Mouse (Mus musculus) forebrain, embryonic 16.5 days (tissue): ENCODE data around the gene Adck1. TPM values are rescaled to one million over a fixed set of nuclear protein-coding genes. Genes with fewer than 3 reads are reported as not detected.
"Not testable (repeated sequence)": the region's sequence is repeated elsewhere in the genome, so short reads cannot be mapped to it uniquely, and the experiment has no call there.

Experiments used
- ATAC-seq: fragments of 200-750 bp; cut with Nextera tagmentation; 2 replicates; pipeline ENCODE4 v1.8.0; 2017; ENCODE audit warnings: mild to moderate bottlenecking, moderate library complexity
- H3K27ac ChIP-seq: fragments of 300-500 bp; sonication (generic); 2 replicates; pipeline ENCODE4 v1.5.1; 2014; ENCODE audit warnings: low read length, control low read depth
- H3K27me3 ChIP-seq: fragments of 300-500 bp; sonication (generic); replicated peaks from 2 replicates; pipeline ENCODE4 v1.6.1; 2014; ENCODE audit warnings: low read length; ENCODE audit not compliant: control insufficient read depth, insufficient read depth
- H3K36me3 ChIP-seq: fragments of 300-500 bp; sonication (generic); 2 replicates; pipeline ENCODE4 v1.6.1; 2014; ENCODE audit not compliant: control insufficient read depth, insufficient read depth
- H3K4me1 ChIP-seq: fragments of 300-500 bp; sonication (generic); replicated peaks from 2 replicates; pipeline ENCODE4 v1.6.1; 2014; ENCODE audit warnings: low read length; ENCODE audit not compliant: control insufficient read depth, insufficient read depth
- H3K4me2 ChIP-seq: fragments of 300-500 bp; sonication (generic); 2 replicates; pipeline ENCODE4 v1.6.1; 2014; ENCODE audit warnings: mild to moderate bottlenecking, low read length, control low read depth
- H3K4me3 ChIP-seq: fragments of 300-500 bp; sonication (generic); replicated peaks from 2 replicates; pipeline ENCODE4 v1.5.1; 2014; ENCODE audit warnings: mild to moderate bottlenecking, low read length, control low read depth
- H3K9ac ChIP-seq: fragments of 300-500 bp; sonication (generic); replicated peaks from 2 replicates; pipeline ENCODE4 v1.6.1; 2014; ENCODE audit warnings: low read depth, low read length, control low read depth
- H3K9me3 ChIP-seq: fragments of 300-500 bp; sonication (generic); 2 replicates; pipeline ENCODE4 v1.6.1; 2016; ENCODE audit warnings: low read length; ENCODE audit not compliant: control insufficient read depth
- WGBS: fragments of 180-500 bp; shearing (Covaris S2); extraction: QIAGEN DNeasy Blood & Tissue Kit; methylation state at CpG from one replicate; pipeline ENCODE4 v1.1.7; 2014; 5-methylcytosine and 5-hydroxymethylcytosine counted together
- polyA plus RNA-seq: library from polyadenylated mRNA; unstranded; fragments of >200 nt; fragmentation: Nextera tagmentation; extraction: Ambion mirVana; gene quantifications from 2 replicates; pipeline ENCODE4 v1.2.1, GENCODE M21; 2015

Gene Adck1
- polyA plus RNA-seq, 1 experiment from 2014 or later = 39.4 TPM

- Histone ChIP-seq H3K27ac (no peak overlapping the region), H3K36me3 (0 out of 2 replicates have a peak, but pooled peaks cover 3% of the 10 kb centered on the region), H3K4me3 (no peak overlapping the region), H3K9me3 (no peaks in the 10 kb centered on the region), H3K27me3 (no peaks in the 10 kb centered on the region), H3K4me2 (no peak overlapping the region), H3K9ac (no peak overlapping the region), H3K4me1 (no peaks in the 10 kb centered on the region)
- whole genome bisulfite sequencing = 93% methylated on average over 6 of the region's 6 CpGs
- no peak for ATAC-seq
Observed at GRCm38 (mm10) chr12:88461026-88461425, 100.7 kb downstream of the Adck1 start.

- H3K27me3 ChIP-seq = no peaks in the 10 kb centered on the region
- H3K4me1 ChIP-seq = no peaks in the 10 kb centered on the region
- no peak overlapping the region for H3K27ac ChIP-seq
- H3K9me3 ChIP-seq = no peaks in the 10 kb centered on the region
- no peak; the same call in 1 of the 2 replicates for ATAC-seq
- H3K9ac ChIP-seq = no peak overlapping the region
- H3K4me3 ChIP-seq = no peak overlapping the region
- 0 out of 2 replicates have a peak, but pooled peaks cover 3% of the 10 kb centered on the region for H3K36me3 ChIP-seq
- H3K4me2 ChIP-seq = no peak overlapping the region
- 76% methylated on average over 10 of the region's 10 CpGs for WGBS
Observed at GRCm38 (mm10) chr12:88463588-88464290, 103.4 kb downstream of the Adck1 start.

GRCm38 (mm10) chr12:88466801-88467200, 106.4 kb downstream of the Adck1 start:
- Histone ChIP-seq H3K27ac (no peak overlapping the region), H3K9me3 (no peaks in the 10 kb centered on the region), H3K4me3 (no peak overlapping the region), H3K36me3 (no peaks in the 10 kb centered on the region), H3K4me1 (no peaks in the 10 kb centered on the region), H3K9ac (no peak overlapping the region), H3K27me3 (no peaks in the 10 kb centered on the region), H3K4me2 (no peak overlapping the region)
- ATAC-seq = no peak
- 93% methylated on average over 6 of the region's 6 CpGs for WGBS

- no peak for ATAC-seq
- Histone ChIP-seq H3K9me3 (no peaks in the 10 kb centered on the region), H3K36me3 (no peaks in the 10 kb centered on the region), H3K4me1 (no peaks in the 10 kb centered on the region), H3K4me2 (no peak overlapping the region), H3K27me3 (no peaks in the 10 kb centered on the region), H3K27ac (no peak overlapping the region), H3K9ac (no peak overlapping the region), H3K4me3 (no peak overlapping the region)
- WGBS = 93% methylated on average over 3 of the region's 3 CpGs
Observed at GRCm38 (mm10) chr12:88467257-88467656, 106.9 kb downstream of the Adck1 start.

- Histone ChIP-seq H3K4me1 (no peaks in the 10 kb centered on the region), H3K27ac (no peak overlapping the region), H3K9ac (no peak overlapping the region), H3K27me3 (no peaks in the 10 kb centered on the region), H3K4me3 (no peak overlapping the region), H3K36me3 (no peaks in the 10 kb centered on the region), H3K4me2 (no peak overlapping the region), H3K9me3 (no peaks in the 10 kb centered on the region)
- ATAC-seq = no peak
- 70% methylated on average over 5 of the region's 5 CpGs for WGBS
Observed at GRCm38 (mm10) chr12:88467935-88468465, 107.6 kb downstream of the Adck1 start.

- Histone ChIP-seq H3K4me2 (no peak overlapping the region), H3K36me3 (no peaks in the 10 kb centered on the region), H3K4me3 (no peak overlapping the region), H3K4me1 (no peaks in the 10 kb centered on the region), H3K27me3 (no peaks in the 10 kb centered on the region), H3K9me3 (no peaks in the 10 kb centered on the region), H3K27ac (no peak overlapping the region), H3K9ac (no peak overlapping the region)
- no peak for ATAC-seq
- 76% methylated on average over 6 of the region's 6 CpGs for WGBS
Observed at GRCm38 (mm10) chr12:88468691-88469090, 108.3 kb downstream of the Adck1 start.

- not testable (repeated sequence) for H3K9ac ChIP-seq, H3K27me3 ChIP-seq, H3K9me3 ChIP-seq, H3K4me2 ChIP-seq, H3K36me3 ChIP-seq, H3K4me1 ChIP-seq, H3K27ac ChIP-seq, ATAC-seq, H3K4me3 ChIP-seq
- WGBS = 75% methylated on average over 10 of the region's 10 CpGs
Observed at GRCm38 (mm10) chr12:88471884-88472283, 111.5 kb downstream of the Adck1 start.

GRCm38 (mm10) chr12:88472832-88473231, 112.5 kb downstream of the Adck1 start:
- no peaks in the 10 kb centered on the region for H3K4me1 ChIP-seq
- no peaks in the 10 kb centered on the region for H3K27me3 ChIP-seq
- ATAC-seq = no peak
- H3K4me3 ChIP-seq = no peak overlapping the region
- H3K27ac ChIP-seq = no peak overlapping the region
- no peak overlapping the region for H3K9ac ChIP-seq
- 79% methylated on average over 3 of the region's 3 CpGs for WGBS
- no peaks in the 10 kb centered on the region for H3K9me3 ChIP-seq
- no peaks in the 10 kb centered on the region for H3K36me3 ChIP-seq
- no peak overlapping the region for H3K4me2 ChIP-seq

GRCm38 (mm10) chr12:88473796-88474195, 113.4 kb downstream of the Adck1 start:
- no peak overlapping the region for H3K27ac ChIP-seq

More at GRCm38 (mm10) chr12:88473796-88474195, 113.4 kb downstream of the Adck1 start:
- Histone ChIP-seq H3K4me2 (no peak overlapping the region), H3K4me3 (no peak overlapping the region), H3K36me3 (no peaks in the 10 kb centered on the region), H3K9ac (no peak overlapping the region), H3K4me1 (no peaks in the 10 kb centered on the region), H3K27me3 (no peaks in the 10 kb centered on the region), H3K9me3 (no peaks in the 10 kb centered on the region)
- no peak for ATAC-seq
- WGBS = 16% methylated on average over 6 of the region's 6 CpGs
